Mouse (Mus musculus) cortical plate, adult 2 months (tissue): ENCODE measurements around the gene Rasa4. TPM values are rescaled to one million over a fixed set of nuclear protein-coding genes. Genes with fewer than 3 reads are reported as not detected.
"Not testable (repeated sequence)": the region's sequence is repeated elsewhere in the genome, so short reads cannot be mapped to it uniquely, and the experiment has no call there.

Source experiments
- H3K27ac ChIP-seq: fragments of 200-500 bp; 2 replicates; pipeline ENCODE4 v1.5.1; 2012; ENCODE audit warnings: low read length, control low read depth, inconsistent platforms; ENCODE audit not compliant: insufficient read depth
- H3K4me1 ChIP-seq: fragments of 200-500 bp; 2 replicates; pipeline ENCODE4 v1.6.1; 2011; ENCODE audit warnings: low read length; ENCODE audit not compliant: control insufficient read depth, insufficient read depth
- H3K4me3 ChIP-seq: fragments of 200-500 bp; 2 replicates; pipeline ENCODE4 v1.5.1; 2011; ENCODE audit warnings: mild to moderate bottlenecking, low read length, control low read depth; ENCODE audit not compliant: insufficient read depth
- CTCF ChIP-seq: fragments of 200-500 bp; IDR thresholded peaks from 2 replicates; pipeline ENCODE4 v1.5.1; 2011; ENCODE audit warnings: mild to moderate bottlenecking, control low read depth, low read length; ENCODE audit not compliant: insufficient read depth; ENCODE audit errors: extremely low read depth
- POLR2A ChIP-seq: fragments of 200-500 bp; IDR thresholded peaks from 2 replicates; pipeline ENCODE4 v1.6.1; 2011; ENCODE audit warnings: mild to moderate bottlenecking, low read length, control low read depth; ENCODE audit not compliant: insufficient read depth; ENCODE audit errors: extremely low read depth
- polyA plus RNA-seq: library from polyadenylated mRNA; depleted of rRNA; stranded (reverse); fragments of >200 nt; gene quantifications from 2 replicates; pipeline ENCODE4 v1.2.3, GENCODE M21; 2012; rRNA removed

Gene Rasa4
- polyA plus RNA-seq: 6.5 and 7.4 TPM in 2 replicates

DNA sequence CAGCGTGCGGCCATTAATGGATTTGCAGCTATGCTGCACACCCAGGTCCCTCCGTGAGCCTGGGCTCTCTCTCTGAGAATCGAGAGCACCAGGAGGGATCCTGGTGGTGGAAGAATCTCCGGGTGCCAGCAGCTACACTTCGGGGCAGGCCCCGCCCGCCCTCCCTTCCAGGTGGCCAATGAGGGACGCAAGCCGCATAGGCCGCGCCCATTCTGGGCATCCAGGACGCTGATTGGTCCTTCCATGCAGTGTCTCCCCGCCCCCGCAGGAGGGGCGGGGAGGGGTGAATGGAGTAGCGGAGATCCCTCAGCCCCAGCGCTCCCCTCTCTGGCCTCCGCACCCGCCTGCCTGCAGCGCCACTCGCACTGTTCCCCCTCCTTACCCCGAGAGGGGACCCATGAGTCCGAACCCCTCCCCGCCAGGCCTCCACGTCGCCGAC lies at the start of gene Rasa4:
Gene Rasa4 (plus strand): TSS at position 248 of the 439 bp plus-strand sequence.
- peaks cover 2% of the 10 kb centered on the region; the same call in 1 of the 2 replicates for H3K4me1 ChIP-seq
- no peak within 1 kb of the TSS for H3K27ac ChIP-seq
- TF ChIP-seq POLR2A: no peak
- H3K4me3 ChIP-seq: peak within 1 kb of the TSS; percentile 57

DNA sequence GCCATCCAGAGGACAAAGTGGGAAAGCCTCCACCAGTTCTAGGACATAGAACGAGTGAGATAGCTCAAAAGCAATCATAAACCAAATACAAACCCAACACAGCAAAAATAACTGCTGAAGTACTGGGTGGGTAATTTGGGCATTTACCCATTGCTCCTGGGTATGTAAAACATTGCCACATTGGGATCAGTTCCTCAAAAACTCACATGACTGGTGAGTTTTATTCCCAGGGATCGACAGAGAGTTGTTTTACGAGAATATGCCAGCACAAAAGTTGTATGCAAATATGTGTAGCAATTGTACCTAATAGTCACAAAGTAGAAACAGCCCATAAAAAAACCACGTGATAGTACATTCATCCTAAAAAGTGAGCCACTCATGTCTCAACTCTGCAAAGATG lies 48.8 kb upstream of the Rasa4 start:
- H3K4me3 ChIP-seq: no peak overlapping the region
- no peak overlapping the region for H3K27ac ChIP-seq
- H3K4me1 ChIP-seq: no peaks in the 10 kb centered on the region
- no peak for TF ChIP-seq CTCF
- TF ChIP-seq POLR2A: no peak

DNA sequence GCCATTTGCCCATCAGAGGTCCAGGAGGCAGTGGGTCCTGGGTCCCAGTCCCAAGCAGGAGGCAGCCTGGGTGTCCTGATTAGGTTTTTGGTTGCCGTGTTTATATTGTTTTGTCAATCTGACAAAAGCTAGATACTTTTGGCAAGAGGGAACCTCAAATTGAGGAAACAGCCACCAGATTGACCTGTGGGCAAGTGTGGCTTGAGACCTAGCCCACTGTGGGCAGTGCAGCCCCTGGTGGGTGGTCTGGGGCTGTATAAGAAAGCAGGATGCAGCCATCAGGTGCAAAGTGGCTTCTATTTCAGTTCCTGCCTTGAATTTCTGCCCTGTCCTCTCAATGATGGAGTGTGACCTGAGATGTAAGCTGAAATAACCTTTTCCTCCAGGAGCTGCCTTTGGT lies 48.4 kb upstream of the Rasa4 start:
- TF ChIP-seq CTCF (no peak), POLR2A (no peak)
- no peak overlapping the region for H3K4me3 ChIP-seq
- no peak overlapping the region for H3K27ac ChIP-seq
- H3K4me1 ChIP-seq: no peaks in the 10 kb centered on the region

- H3K4me1 ChIP-seq: no peaks in the 10 kb centered on the region
- no peak overlapping the region for H3K27ac ChIP-seq
- TF ChIP-seq POLR2A (no peak), CTCF (no peak)
- H3K4me3 ChIP-seq: no peak overlapping the region
Observed at GRCm38 (mm10) chr5:136036667-136037066, 47.0 kb upstream of the Rasa4 start.

DNA sequence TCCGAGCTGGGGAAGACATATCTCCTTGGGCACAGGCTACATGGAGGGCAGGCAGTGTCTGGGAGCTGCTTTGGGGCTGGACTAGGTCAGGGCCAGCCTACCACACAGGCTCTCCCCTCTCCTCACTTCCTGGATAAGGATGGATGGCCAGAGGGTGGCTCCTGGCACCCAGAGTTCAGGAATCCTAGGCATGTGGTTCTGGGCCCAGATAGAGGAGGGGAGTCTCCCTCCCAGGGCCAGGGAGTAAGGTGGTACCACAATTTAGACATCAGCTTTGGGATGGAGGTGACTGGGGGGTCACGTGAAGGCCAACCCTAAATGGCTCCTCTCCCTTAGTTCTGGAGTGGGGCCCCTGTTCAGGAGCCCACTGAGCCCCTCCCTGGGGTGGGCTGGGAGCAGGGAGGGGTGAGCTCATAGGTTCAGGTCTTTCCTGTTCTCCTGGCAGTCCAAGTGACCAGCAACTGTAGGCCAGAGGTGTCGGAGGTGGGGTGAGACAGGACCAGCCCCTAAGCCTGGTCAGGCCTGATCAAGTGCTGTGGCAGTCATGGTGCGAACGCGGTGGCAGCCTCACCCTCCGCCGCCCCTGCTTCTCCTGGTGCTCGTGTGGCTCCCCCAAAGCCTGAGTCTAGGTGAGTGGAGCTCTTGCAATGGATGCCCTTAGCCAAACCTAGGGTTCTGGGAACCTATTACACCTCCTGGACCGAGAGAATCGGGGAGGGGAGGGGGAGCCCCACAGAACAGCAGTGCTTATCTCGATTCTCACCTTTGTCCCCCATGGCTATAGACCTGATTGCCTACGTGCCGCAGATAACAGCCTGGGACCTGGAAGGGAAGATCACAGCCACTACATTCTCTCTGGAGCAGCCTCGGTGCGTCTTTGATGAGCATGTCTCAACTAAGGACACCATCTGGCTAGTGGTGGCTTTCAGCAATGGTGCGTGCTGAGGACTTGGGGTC lies 45.2 kb upstream of the Rasa4 start, which contains the start of gene Upk3b:
Gene Upk3b (plus strand): TSS at position 239 of the 957 bp plus-strand sequence.
- H3K4me3 ChIP-seq: no peak within 1 kb of the TSS
- TF ChIP-seq CTCF (no peak), POLR2A (no peak)
- no peak within 1 kb of the TSS for H3K27ac ChIP-seq
- H3K4me1 ChIP-seq: no peaks in the 10 kb centered on the region

DNA sequence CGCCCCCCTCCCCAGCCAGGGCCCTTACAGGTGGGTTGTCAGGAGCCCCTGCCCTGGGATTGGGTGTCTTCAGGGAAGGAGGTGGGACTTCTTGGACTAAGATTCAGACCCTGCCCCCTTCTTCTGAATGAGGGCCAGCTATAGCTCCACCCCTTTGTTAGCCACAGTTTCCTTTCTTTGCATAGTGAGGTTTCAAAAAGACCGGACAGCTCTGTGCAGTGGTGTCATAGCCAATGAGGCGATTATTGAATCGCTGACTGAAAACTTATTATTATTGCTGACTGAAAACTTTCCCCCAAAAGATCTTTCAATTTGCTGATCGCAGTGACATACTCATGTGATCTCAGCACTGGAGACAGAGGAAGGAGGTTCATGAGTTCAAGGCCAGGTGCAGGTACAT lies 43.5 kb upstream of the Rasa4 start:
- Histone ChIP-seq H3K27ac (no peak overlapping the region), H3K4me1 (no peaks in the 10 kb centered on the region), H3K4me3 (no peak overlapping the region)
- TF ChIP-seq CTCF (no peak), POLR2A (no peak)

GRCm38 (mm10) chr5:136041260-136041659 lies 42.5 kb upstream of the Rasa4 start:
- Histone ChIP-seq H3K4me1 (no peaks in the 10 kb centered on the region), H3K27ac (no peak overlapping the region), H3K4me3 (no peak overlapping the region)
- TF ChIP-seq CTCF (no peak), POLR2A (no peak)

GRCm38 (mm10) chr5:136041666-136042065 lies 42.0 kb upstream of the Rasa4 start:
- Histone ChIP-seq H3K27ac (no peak overlapping the region), H3K4me1 (no peaks in the 10 kb centered on the region), H3K4me3 (no peak overlapping the region)
- no peak for TF ChIP-seq POLR2A
- no peak for TF ChIP-seq CTCF

- Histone ChIP-seq H3K27ac (no peak overlapping the region), H3K4me1 (no peaks in the 10 kb centered on the region), H3K4me3 (no peak overlapping the region)
- TF ChIP-seq POLR2A (no peak), CTCF (no peak)
Observed at GRCm38 (mm10) chr5:136044865-136045264, 38.9 kb upstream of the Rasa4 start.

DNA sequence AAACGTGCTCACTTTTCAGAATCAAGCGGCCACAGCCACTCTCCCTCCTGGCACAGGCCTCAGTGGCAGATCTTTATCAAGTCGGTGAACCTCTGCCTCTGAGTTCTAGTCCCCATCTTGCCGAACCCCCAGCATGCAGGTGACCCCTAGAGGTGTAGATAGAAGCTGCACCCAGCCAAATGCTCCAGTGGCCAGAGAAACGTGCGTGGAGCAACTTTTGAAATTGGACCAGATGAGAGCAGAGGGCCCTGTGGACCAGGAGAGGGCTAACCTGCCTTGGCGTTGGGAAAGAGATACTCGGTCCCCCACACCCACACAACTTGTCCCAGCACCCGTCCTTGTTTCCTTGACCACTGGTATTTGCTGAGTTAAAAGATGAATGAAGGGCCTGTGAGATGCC lies 38.3 kb upstream of the Rasa4 start:
- H3K4me3 ChIP-seq: no peak overlapping the region
- no peaks in the 10 kb centered on the region for H3K4me1 ChIP-seq
- TF ChIP-seq POLR2A (no peak), CTCF (0 out of 2 replicates have a peak, but pooled peaks have one; percentile 16)
- H3K27ac ChIP-seq: no peak overlapping the region

DNA sequence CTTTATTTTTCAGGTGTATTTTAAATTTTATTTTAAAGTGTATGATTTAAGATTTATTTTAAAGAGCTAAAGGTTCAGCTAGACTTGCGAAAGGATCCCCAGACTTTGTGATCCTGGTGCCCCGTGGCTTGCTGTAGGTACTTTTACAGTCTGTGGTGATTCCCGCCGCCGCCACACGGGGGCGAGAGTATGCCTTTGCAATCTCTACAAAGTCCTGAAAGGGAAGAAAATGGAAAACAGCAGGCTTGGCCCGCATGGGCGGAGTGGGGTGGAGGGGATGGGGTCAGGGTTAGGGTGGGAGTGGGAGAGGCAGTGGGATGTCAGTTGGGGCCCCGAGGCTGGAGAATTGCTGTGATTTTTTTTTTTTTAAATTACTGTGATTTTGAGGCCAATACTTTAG lies 37.7 kb upstream of the Rasa4 start:
- Histone ChIP-seq H3K27ac (no peak overlapping the region), H3K4me3 (no peak overlapping the region), H3K4me1 (no peaks in the 10 kb centered on the region)
- TF ChIP-seq POLR2A (no peak), CTCF (peak; percentile 69)

GRCm38 (mm10) chr5:136048541-136048940 lies 35.2 kb upstream of the Rasa4 start:
- not testable (repeated sequence) for H3K27ac ChIP-seq, H3K4me1 ChIP-seq, H3K4me3 ChIP-seq
